Mouse (Mus musculus) liver, adult 2 months (tissue): Measurements from ENCODE around the gene Radil.

Experiments
- CTCF ChIP-seq: fragments of 200-500 bp; IDR thresholded peaks from 2 replicates; pipeline ENCODE4 v1.5.1; 2011; ENCODE audit warnings: low read depth, low read length, control low read depth
- POLR2A ChIP-seq: fragments of 200-500 bp; IDR thresholded peaks from 2 replicates; pipeline ENCODE4 v1.6.1; 2011; ENCODE audit warnings: low read length, control low read depth; ENCODE audit not compliant: insufficient read depth; ENCODE audit errors: extremely low read depth

DNA sequence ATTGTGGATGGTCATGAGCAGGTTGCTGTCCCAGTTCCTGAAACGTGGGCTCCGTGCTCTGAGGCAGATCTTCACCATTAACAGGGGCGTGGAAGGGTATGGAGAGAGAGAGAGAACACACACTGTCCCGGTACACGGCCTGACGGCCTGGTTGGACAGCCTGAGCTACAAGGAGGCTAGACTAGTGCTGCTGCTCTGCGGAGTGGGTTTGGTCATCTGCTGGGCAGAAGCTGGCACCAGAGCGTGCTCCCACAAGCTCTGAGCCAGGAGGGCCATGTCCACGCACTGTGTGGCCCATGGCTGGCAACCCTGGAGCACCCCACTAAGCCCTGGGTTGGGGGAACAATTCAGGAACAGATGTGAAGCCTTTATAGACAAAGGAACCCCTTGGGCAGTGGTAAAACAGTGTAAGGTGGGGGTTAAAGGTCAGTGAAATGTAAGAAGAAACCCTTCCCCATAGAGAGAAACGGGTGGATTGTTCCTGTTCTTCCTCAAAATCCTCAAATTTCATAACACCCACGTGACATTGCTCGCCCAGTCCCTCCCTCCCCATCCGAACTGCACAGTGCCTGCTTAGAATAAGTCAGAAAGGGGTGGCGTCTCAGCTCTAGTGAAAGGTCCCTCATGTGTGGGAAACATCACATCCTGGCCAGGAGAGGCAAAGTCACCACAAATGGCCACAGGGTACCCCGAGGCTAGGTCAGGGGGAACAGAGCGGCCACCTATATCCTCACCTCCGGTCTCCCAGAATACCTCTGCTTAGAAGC lies 91.9 kb downstream of the Radil start:
- TF ChIP-seq POLR2A = no peak
- TF ChIP-seq CTCF = no peak
